Mouse (Mus musculus) granulocyte monocyte progenitor cell, adult 5-6 weeks (primary cell): ENCODE measurements around the gene Lbhd1. TPM values are rescaled to one million over a fixed set of nuclear protein-coding genes. Genes with fewer than 3 reads are reported as not detected.
"Not testable (repeated sequence)": the region's sequence is repeated elsewhere in the genome, so short reads cannot be mapped to it uniquely, and the experiment has no call there.

Source experiments
- ATAC-seq: replicated peaks from 2 replicates; pipeline ENCODE4 v1.8.0; 2016; ENCODE audit warnings: mild to moderate bottlenecking, moderate TSS enrichment, inconsistent platforms; ENCODE audit not compliant: poor library complexity, severe bottlenecking
- total RNA-seq, 2 experiments: library from RNA; stranded (forward) in 1 of 2; stranded (reverse) in 1 of 2; fragments of 200-712, 200-1000 nt in 1 of 2; fragments of >200 nt in 1 of 2; fragmentation: Nextera tagmentation in 1 of 2; gene quantifications; 2 replicates each; pipeline ENCODE4 v1.2.3; 2014 to 2017

Gene Lbhd1
- 49.4 and 65.5 TPM in 2 replicates for total RNA-seq (2014; fragmentation: Nextera tagmentation)
- 10.1 and 37.8 TPM in 2 replicates for total RNA-seq (2017)

DNA sequence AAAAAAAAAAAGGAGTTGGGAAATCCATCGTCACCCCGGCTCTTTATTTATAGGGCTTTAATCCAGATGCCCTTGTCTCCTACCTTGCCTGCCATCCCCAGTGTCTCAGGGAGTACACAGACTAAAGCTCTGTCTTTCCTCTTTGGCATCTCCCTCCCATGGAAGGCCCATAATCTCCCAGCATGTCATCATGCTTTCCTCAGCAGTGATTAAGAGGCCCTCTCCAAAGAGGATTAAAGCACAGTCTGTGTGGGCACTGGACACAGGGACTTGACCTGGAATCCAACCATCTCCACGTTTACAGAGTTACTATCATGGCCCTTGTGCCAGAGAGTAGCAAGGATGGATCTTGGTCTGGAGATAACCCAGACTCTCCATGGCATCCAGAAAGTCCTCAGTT lies at the start of gene Lbhd1, which contains the start of gene Gm49403:
Gene Lbhd1, plus strand, starts transcription at position 117 of the 400 bp plus-strand sequence.
Gene Gm49403, plus strand, starts transcription at position 315 of the 400 bp plus-strand sequence.
- no peak for ATAC-seq

DNA sequence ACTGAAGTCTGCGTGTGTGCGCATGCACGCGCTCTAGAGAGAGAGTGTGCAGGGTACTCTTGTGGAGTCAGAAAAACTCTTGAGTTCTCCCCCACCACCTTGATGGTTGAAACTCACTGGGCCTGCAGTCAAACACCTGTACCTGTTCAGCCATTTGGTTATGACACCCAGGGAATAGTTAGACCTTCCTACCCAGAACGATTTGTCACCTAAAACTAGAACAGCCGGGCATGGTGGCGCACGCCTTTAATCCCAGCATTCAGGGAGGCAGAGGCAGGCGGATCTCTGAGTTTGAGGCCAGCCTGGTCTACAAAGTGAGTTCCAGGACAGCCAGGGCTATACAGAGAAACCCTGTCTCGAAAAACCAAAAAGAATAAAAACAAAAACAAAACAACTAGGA lies 47.2 kb upstream of the Lbhd1 start:
- ATAC-seq = not testable (repeated sequence)

DNA sequence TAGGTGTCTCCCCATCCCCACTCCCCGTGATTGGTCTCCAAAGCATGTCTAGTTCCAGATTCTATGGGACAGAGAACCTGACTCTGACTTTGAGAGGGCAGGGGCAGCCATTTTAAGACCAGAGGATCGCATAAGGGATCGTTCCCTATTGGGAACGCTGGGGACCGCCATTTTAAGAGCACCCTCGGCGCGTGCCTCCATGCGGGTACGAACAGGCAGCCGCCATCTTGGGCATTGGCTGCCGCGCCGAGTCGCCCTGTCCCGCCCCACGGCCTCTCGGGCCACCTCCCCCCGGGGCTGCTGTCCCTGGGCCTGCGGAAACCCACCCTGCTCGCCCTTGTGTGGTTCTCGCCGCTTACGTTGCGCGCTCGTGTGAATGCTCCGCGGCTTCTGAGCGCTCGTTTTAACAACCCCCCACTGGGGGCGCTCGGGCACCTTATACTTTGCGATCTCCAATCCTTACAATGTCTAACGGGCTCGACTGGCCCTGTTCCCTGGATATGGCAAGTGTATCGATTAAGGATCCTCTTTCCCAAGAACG lies 46.2 kb upstream of the Lbhd1 start, which contains the start of gene Bscl2:
Gene Bscl2, plus strand, starts transcription at position 217 of the 541 bp plus-strand sequence.
- ATAC-seq = peak; percentile 87

DNA sequence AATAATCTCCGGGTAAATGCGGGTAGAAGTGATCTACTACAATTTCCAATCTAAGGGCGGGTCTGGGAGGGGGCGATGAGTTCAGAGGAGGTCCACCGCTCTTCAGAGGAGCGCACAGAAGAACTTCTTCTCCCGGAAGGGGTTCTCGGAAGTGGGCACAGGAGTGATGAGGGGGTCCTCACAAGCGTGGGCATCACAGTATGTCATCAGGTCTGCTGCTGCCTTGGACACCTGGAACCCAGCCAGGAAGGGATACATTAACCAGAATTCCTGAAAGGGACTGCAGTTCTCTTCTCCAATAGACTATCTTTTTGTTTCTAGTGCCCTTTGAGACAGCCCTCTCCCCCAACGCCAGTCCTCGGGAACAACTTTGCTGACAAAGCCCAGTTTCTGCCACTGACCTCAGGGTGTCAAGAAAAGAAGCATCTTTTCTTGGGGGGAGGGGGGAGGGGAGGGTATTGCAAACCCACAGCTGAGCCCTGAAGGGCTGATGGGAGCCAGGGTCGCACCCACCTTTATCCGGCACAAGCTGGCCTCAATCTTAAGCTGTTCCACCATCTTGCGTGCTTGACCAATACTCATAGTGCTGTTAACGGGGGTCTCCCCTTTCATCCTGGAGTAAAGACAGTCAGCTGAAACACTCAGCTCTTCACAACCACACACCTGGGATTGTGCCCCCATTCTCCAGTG lies 45.3 kb upstream of the Lbhd1 start:
- ATAC-seq = no peak

DNA sequence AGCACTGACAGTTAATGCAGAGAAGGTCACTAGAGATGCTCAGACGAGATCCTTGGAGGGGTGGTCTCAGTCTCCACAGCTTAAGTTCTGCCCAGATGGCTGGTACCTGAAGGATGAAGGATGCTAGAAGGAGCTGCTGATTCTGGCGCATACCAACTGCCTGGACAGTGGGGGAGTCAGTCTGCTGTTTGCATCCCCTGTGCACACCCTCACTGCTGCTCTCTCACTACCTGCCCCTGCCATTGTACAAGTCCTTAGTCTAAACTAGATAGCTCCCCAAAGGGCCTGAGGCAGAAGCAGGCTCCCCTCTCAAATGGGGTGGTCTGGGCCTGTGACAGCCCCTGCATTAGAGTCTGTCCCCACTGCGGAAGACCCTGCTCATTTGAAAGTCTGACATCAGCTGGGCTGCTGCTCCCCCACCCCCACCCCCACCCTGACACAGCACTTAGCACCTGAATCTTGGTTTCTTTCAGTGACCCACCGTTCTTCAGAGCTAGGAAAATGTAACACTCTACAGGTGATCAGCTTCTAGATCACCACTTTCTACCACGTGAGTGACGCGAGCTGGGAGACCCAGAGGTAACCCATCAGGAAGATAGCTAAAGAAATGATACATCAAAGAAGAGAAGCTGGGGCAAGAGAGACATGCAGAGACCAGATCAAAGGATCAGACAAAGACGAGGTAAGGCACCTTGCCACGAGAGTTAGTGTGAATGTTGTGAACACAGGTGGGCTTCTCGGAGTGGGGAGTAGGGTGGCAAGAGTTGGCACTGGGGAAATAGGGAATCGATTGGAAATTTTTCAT lies 44.2 kb upstream of the Lbhd1 start, which contains the start of gene Gng3:
Gene Gng3, minus strand, starts transcription at position 92 of the 805 bp plus-strand sequence.
- no peak for ATAC-seq

DNA sequence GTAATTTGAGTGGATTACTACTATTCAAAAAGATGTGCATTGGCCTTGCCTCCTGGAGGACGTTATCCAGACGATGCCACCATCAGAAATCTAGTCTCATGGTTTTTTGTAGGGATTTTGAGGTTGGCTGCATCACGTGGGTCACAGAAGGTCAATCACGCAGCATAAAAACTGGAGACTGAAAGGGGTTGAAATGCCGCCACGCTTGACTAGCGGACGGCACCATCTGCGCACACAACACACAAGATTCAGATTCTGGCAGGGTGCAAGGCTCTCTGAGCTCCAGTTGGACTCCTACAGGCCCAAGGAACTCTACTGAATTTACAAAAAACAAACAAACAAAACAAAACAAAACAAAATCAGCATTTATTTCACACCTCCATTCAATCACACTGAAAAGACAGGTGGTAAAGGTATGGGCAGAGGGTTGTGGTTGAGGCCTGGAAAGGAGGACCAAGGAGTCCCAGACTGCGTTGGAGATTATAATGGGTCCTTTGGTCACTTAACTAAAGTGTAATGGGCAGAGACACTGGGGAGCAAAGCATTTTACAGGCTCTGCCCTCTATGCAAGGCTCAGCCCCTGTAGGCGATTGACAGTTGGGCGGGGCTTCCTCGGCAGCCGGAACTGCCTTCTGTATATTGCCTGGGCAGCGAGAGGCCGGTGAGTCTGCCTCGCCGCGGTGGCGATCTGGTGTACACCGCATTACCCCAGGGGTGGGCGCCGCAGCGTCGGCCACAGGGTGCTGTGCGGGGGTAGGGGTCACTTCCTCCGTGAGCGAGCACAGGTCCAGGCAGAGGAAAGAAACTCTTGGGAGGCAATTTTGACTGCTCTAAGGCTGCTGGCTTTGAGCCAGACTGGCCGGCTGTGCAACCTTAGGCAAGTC lies 43.4 kb upstream of the Lbhd1 start:
- ATAC-seq = peak; percentile 62

DNA sequence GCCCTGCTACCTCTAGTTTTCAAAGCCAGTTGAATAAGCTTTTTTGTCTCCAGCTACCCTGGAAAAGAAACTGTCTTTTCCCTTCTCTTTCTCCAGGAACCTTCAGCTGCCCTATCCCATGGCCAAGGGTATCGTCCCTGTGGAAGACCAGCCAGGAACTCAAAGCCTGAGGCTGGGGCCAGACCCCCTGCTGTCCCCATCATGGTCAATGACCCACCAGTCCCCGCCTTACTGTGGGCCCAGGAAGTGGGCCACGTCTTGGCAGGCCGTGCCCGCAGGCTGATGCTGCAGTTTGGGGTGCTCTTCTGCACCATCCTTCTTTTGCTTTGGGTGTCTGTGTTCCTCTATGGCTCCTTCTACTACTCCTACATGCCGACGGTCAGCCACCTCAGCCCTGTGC lies 42.5 kb upstream of the Lbhd1 start:
- no peak for ATAC-seq

DNA sequence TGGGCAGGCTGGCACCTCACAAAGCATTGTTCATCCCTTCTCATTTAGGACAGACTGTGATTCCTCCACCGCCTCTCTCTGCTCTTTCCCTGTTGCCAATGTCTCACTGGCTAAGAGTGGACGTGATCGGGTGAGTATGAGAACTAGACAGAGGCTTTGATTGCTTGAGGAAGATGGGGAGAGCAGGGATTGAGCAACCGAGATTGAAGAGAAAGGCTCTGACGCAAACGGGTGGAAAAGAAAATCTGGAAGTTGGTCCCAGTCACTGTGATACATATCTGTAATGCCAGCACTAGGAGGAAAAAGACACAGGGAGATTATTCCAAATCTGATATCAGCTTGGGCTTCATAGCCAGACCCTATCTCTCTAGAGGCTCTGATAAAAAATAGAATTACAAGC lies 40.6 kb upstream of the Lbhd1 start:
- no peak for ATAC-seq

DNA sequence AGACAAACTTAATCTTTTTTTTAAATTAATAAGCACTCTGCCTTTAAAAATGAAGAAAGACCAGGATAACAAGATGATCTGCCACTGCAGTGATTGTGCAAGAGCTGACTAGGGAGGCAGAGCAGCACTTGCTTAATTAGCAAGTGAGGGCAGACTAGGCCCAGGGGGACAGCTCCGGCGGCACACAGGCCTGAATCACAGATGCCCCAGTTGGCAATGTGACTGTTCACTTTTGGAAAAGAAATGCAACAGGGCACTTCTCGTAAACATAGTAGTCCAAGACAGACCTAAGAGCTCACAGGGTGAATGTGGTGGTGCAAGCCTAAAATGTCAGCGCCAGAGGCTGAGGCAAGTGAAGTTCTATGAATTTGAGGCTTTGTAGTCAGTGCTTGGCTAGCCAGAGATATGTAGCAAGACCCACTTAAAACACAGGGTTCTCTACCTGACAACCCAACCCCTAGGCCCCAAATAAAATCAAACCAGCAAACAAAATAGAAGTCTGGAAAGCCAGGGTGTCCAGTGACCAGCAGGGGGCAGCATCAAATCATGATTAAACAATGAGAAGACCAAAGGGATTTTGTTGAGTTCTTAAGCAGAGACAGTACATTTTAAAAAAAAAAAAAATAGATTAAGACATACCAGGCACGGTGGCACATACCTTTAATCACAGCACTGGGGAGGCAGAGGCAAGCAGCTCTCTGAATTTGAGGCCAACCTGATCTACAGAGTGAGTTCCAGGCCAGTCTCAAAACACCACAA lies 39.0 kb upstream of the Lbhd1 start:
- peak; percentile 61 for ATAC-seq

DNA sequence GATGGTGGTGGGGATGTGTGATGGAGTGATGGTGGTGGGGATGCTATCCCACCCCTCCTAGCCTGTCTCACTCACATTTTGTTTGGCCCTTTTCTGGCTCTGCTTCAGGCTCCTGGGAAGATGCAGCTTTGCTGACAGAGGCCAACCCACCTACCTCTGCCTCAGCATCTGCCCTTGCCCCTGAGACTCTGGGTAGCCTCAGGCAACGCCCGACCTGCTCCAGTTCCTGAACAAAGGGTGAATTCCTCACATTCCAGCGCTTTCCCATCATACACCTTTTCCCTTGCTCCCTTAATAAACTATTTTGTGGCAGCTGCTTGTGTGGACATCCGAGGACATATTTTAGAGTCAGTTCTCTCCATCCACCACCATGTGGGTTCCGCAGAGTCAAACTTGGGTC lies 35.2 kb upstream of the Lbhd1 start:
- ATAC-seq = no peak

DNA sequence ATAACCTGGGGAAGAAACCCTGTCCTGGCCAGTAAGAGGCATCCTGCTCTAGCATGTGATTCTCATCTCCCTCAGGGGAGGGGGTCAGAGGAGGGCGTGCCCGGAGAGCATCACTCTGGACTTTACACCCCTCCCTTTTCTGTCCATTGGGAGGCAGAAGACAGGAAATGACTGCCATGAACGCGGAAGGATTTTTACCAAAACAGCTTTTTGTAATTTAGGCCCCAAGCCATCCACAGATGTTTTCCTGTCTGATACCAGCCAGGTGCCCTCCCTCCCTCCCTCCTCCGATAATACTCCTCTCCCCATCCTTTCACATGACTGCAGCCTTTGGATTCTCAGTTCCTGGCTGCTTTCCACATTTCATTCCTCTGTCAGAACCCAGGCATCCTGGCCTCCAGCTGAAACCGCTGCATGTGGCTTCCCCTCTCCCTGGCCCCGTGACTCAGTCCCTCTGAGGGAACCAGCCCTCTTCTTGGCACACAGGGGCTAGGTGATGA lies 33.1 kb upstream of the Lbhd1 start, which contains the start of gene Lrrn4cl:
Gene Lrrn4cl, plus strand, starts transcription at position 367 of the 500 bp plus-strand sequence.
- peak; percentile 17; the same call in 1 of the 2 replicates for ATAC-seq

DNA sequence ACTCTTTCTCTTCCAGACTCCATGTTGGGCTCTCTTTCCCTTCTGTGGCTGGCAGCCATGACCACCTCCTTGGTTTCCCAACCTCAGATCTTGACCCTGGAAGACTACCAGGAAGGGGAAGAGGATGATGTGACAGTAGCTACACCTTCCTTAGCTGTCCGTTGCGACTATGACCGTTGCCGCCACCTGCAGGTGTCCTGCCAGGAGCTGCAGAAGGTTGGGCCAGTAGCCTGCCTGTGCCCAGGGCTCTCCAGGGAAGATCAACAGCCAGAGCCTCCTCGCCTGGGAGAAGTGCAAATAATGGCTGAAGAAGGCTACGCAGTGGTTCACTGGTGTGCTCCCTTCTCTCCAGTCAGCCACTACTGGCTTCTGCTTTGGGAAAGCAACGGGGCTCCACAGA lies 31.9 kb upstream of the Lbhd1 start:
- ATAC-seq = peak; percentile 27; the same call in 1 of the 2 replicates

DNA sequence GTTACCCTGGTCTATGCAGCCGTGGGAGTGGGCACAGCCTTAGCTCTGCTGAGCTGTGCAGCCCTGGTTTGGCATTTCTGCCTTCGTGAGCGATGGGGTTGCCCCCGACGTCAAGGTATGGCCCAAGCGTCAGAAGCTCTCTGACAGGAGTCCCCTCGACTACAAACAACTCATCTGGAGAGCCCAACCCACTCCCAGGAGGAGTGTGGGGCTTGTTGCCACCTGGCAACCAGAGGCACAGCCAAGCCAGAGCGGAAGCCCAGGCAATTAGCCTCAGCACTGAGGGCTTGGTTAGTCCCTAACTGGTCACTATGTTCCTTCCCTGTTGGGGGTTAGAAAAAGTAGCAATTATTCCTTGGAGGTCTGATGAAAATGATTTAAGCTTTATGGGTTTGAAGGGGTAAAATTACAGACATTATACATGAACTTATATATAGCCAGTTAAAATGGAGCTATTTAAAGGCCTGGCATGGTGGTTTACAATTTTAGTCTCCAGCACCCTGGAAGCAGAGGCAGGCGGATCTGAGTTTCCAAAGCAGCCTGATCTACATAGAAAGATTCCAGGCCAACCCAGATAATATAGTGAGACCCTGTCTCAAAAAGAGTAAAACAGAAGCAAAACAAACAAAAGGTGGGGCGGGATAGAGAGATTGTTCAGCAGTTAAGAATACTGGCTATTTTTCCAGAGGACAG lies 31.1 kb upstream of the Lbhd1 start:
- no peak for ATAC-seq

DNA sequence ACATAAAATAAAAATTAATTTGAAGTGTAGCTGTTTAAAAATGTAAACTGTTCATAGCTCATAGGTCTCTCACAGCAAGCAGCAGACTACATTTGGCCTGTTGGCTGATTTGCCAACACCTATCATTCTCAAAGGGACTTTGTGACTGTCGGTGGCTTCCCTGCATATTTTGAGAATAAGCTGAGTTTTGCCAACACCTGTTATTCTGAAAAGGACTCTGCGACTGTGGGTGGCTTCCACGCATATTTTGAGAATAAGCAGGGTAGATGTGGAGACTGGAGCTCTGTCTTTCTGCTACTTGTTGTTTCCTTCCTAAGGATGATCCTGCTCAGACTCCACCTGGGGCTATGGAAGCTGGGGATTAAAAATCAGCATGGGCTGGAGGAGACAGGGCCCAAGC lies 30.4 kb upstream of the Lbhd1 start:
- ATAC-seq = no peak

DNA sequence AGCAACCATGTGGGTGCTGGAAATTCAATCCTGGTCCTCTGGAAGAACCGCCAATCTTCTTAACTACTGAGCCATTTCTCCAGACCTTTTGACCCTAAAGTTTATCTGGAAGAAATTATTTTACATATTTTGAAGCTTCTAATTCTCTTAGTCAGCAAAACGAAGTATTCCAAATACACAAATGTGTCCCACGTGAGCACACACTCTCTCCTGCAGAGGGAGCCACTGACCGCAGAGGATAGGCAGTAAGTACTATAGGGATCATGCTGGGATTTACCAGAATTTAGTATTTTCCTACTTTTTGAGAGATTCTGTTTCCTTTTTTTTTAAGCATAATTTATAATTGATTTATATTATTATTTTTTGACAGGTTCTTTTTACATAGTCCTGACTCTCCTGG lies 25.8 kb upstream of the Lbhd1 start:
- ATAC-seq = peak; percentile 79

DNA sequence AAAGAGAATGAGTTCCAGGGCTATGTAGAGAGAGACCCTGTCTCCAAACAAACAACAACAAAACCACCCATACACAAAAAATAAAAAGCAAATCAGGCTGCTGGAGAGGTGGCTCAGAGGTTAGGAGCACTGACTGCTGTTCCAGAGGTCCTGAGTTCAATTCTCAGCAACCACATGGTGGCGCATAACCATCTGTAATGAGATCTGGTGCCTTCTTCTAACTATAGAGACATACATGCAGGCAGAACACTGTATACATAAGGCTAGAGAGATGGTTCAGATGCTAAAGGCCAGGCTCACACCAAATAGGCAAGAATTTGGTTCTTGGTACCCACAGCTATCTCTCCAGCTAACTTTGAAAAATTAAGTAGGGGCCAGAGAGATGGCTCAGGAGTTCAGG lies 24.5 kb upstream of the Lbhd1 start:
- ATAC-seq = no peak

DNA sequence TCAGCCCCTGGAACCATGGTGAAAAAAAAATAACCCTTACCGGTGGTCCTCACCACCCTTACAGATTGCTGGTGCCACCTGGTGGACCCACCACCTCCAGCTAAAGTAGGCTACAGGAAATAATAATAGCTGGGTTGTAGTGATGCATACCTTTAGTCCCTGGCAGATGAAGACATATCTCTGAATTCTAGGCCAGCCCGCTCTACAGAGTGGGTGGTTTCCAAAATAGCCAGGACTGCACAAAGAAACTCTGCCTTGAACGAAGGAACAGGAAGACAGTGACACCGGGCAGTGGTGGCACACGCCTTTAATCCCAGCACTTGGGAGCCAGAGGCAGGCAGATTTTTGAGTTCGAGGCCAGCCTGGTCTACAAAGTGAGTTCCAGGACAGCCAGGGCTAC lies 19.3 kb upstream of the Lbhd1 start:
- no peak for ATAC-seq

DNA sequence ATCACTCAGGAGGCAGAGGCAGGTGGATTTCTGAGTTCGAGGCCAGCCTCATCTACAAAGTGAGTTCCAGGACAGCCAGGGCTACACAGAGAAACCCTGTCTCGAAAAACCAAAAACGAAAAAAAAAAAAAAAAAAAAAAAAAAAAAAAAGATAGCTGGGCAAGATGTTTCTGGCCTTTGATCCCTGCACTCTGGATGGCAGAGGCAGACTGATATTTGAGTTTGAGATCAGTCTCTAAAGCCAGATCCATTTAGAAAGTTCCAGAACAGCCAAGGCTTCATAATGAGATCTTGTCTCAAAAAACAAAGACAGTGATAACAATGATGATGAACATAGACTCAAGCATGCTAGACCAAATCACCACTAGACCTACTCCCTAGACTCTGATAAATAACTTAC lies 13.2 kb upstream of the Lbhd1 start:
- ATAC-seq = not testable (repeated sequence)
